Mouse (Mus musculus) megakaryocyte progenitor cell, adult 5-6 weeks (primary cell): ENCODE data around the gene Rnf144a. TPM values are rescaled to one million over a fixed set of nuclear protein-coding genes. Genes with fewer than 3 reads are reported as not detected.

Experiments used
- ATAC-seq: replicated peaks from 2 replicates; pipeline ENCODE4 v1.8.0; 2016; ENCODE audit warnings: mild to moderate bottlenecking, moderate TSS enrichment, inconsistent platforms; ENCODE audit not compliant: poor library complexity
- total RNA-seq, 2 experiments: library from RNA; stranded (forward) in 1 of 2; stranded (reverse) in 1 of 2; fragments of 157-497, 149-512 nt in 1 of 2; fragments of 200-1000 nt in 1 of 2; gene quantifications; 2 replicates each; pipeline versions ENCODE4 v1.2.3 to v1.2.4; 2015 to 2017

The Rnf144a gene
- total RNA-seq, 2 experiments from 2014 or later, result 15.1 to 17.4 TPM

GRCm38 (mm10) chr12:26411841-26412450 is 3.1 kb downstream of the Rnf144a start:
- no peak for ATAC-seq

DNA sequence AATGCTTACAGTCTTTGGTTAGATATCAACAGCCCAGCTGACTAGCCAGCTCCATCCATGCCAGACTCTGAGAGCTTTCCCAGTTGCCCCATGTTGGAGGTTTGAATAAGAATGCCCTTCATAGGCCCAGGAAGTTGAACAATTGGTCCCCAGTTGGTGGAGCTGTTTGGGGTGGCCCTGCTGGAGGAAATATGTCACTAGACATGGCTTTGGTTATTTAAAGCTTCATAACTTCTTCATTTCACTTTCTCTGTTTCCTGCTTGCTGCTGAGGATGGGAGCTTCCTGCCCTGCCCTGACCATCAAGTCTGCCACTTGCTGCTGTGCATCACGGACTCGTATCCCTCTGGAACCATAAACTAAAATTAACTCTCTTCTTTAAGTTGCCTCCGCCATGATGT is 4.6 kb downstream of the Rnf144a start:
- peak; percentile 30 for ATAC-seq

DNA sequence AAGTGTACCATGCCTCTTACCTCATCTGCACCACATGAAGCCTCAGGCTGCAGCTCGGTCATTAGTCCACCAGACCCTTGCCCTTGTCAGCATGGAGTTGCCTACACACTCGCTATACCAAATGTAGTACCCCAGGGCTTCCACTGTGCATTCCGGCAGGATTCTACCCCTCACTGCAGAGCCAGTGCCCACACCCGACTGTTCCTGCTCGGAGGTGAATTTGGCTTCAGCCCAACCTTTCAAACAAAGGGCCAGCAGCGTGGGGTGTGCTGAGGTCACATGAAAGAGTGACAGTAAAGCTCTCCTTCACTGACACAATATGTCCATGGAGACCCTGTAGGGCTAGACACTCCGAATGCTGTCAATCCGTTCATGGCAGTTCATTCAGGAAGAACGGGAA is 6.3 kb downstream of the Rnf144a start:
- ATAC-seq, result no peak

DNA sequence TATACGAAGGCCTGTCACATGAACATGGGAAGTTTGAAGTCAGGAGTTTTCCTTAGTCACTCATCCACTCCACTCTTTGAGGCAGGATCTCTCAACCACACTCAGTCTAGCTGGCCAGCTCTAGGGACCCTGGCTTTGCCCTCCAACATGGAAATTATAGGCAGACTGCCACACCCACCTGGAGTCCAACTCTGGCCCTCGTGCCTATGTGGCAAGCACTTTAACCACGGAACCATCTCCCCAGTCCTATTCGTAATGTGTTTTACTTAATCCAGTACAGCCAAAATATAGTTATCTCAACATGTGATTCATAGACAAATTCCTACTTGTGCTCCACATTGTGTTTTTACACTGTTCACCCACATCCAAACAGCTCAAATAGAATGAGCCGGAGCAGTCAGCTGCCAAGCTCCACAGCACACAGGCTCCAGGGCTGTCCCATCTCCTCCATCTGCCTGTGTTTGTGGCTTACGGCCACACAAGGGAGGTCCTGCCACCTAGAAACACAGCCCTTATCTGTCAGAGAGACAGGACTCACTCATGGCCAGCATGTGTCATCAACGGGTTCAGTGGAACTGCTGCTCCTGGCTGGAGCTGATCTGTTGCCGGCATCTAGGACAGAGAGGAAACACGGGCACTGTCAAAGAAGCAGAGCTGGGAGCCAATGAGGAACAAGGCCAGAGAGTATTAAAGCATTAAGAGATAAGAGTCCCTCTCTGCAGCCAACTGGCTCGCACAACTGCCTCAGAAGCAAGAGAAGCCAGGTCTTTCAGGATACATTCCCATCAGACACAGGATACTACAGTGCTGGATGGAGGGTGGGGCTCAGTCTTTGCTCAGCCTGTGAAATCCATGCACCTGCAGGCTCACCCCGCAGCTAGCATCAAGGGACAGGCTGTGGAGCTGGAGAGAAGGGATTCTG is 10.0 kb downstream of the Rnf144a start:
- ATAC-seq, result peak; percentile 56

DNA sequence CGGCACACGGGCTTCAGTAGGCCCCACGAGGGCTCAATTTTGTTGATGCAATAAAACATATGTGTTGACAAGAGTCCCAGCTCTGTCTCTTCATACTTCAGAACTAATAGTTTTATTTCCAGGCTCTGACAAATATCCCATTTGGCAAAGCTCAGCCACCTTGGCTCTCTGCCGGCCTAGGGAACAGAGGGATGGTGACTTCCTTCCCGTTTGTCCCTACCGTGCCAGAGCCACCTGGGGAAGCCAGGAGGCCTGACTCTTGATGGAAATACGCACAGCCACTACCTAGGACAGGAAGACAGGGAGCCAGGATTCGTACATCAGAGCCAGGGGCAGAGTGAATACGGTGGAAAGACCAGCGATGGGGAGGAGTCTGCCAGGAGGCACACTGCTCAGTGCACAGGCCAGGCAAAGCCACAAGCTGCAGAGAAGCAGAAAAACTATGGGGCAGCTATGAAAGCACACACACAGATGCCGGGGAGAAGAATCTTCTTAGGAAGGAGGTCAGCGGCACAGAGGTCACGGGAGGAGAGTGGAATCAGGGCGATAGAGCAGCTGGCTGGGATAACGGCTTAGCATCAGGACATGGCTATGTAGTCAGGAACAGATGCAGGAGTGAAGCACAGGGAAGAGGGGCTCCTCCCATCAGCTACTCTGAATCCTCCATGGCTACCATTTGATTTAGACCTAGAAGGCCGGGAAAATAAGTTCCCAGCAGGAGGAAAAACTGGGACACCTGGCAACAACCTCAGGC is 11.5 kb downstream of the Rnf144a start:
- no peak for ATAC-seq

DNA sequence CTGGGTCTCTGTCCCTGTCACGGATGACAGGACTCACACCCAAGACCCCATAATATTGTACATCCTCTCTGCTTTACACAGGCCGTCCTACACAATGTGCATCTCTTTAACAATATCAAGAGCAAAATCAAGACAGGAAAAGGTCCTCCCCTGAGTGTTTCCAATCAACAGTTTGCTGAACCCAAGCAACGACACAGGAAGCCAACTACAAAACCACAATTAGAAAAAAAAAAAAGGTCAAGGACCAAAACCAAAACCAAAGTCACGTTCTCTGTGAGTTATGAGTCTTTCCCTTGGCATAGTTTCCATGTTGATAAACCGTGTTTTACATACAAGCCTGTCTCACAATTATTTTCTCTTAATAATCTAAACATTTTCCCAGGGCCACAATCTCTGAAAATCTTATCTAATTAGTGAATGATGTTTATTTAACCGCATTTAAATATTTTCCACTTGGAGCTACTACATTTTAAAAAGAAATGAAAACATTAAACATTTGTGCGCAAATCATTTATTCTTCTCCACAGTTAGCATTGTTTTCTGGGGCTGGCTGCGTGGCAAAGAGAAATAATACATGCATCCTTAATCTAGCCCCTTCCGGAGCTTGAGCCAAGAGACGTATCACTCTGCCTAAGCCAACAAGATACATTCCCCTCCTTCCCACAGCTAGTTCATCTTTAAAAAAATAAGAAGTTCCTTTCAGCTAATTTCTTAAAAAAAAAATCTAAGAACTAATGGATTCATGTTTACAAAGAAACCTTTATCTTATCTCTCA is 13.2 kb downstream of the Rnf144a start:
- ATAC-seq, result peak; percentile 34

DNA sequence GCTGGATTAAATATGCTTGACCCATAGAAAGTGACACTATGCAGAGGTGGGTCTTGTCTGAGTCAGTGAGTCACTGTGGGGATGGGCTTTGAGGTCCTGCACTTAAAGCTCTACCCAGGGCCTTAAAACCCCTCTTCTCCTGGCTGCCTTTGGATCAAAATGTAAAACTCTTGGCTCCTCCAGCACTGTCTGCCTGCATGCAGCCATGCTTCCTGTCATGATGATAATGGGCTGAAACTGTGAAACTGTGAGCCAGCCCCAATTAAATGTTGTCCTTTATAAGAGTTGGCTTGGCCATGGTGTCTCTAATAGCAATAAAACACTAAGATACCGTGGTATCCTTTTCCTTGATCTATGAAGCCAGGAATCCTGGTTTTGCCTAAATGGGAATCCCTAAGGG is 13.8 kb downstream of the Rnf144a start:
- ATAC-seq, result no peak

GRCm38 (mm10) chr12:26400762-26401161 is 14.3 kb downstream of the Rnf144a start:
- ATAC-seq, result no peak

DNA sequence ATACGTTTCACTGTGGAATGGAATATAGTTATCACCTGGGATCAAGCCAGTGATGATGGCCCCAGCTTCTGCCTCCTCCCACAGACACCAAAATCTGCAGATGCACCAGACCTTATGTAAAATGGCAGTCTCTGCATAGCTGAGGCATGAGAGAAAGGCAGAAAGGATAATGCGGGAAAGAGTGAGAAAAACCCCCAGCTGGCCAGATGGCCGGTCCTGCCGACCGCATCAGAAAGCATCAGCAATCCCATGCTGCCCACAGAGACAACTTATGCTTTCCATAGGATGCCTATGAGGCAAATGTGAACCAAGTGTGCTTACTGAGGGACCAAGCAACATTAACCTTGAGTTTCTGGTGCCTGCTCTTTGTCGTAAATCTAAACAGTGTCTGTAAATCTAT is 15.7 kb downstream of the Rnf144a start:
- ATAC-seq, result no peak

DNA sequence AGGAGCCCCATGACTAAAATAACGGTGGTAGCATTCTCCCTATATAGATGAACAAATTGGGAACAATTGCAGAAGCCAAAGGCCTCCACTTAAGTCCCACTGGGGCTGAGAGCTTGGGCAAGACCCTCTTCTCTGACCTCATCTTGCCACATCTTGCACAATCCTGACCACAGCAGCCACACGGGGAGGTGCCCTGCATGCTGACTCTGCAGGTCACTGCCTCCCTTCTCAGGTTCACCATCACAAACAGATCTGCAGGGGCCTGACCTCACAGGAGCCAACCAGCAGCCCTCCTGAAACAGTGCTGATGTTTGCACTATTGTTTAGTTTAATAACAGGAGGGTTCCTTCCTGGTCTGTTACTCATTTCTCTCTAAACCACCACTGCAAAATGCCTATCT is 16.5 kb downstream of the Rnf144a start:
- peak; percentile 93 for ATAC-seq

- ATAC-seq, result no peak
These were observed 20.3 kb downstream of the Rnf144a start for GRCm38 (mm10) chr12:26394485-26395470.

GRCm38 (mm10) chr12:26393291-26393690 is 21.8 kb downstream of the Rnf144a start:
- no peak for ATAC-seq

DNA sequence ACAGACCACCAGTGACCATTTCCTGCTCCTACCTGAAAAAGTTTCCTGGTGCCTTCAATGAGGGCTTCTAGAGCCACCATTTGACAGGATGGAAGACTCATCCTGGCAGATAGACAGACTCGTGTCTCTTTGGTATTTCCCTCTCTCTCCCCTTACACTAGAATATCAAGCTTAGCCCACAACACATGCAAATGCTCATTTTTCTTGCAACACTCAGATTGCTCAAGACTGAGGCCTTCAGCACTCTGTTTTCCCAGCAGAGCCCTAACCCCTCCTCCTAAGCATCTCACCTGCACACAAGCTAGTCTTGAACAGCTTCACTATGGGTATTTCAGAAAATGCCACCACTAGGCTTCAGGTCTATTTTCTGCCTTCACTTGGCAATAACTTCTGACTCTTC is 23.9 kb downstream of the Rnf144a start:
- peak; percentile 85 for ATAC-seq

GRCm38 (mm10) chr12:26387523-26387922 is 27.5 kb downstream of the Rnf144a start:
- no peak for ATAC-seq

GRCm38 (mm10) chr12:26386947-26387346 is 28.1 kb downstream of the Rnf144a start:
- ATAC-seq, result no peak

DNA sequence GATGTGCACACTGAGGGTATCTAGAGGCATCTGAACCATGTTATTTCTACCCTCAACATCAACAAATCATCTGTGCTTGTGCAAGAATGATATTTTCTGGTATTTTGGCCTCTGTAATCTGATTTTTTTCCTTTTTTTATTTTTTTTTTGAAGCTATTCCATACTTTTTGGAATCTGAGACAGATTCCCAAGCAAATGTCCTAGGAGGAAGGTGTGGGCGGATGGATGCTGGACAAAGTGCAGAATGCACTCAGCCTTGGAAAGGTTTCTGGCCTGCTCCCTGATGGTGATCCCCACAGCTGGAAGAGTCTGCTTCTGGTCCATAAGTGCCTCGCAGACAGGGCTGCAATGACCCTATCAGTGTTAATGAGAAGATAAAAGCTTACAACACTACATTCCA is 28.9 kb downstream of the Rnf144a start:
- ATAC-seq, result no peak

- no peak for ATAC-seq
These were observed 29.3 kb downstream of the Rnf144a start for GRCm38 (mm10) chr12:26385735-26386134.

- ATAC-seq, result no peak
These were observed 33.3 kb downstream of the Rnf144a start for GRCm38 (mm10) chr12:26381730-26382129.

DNA sequence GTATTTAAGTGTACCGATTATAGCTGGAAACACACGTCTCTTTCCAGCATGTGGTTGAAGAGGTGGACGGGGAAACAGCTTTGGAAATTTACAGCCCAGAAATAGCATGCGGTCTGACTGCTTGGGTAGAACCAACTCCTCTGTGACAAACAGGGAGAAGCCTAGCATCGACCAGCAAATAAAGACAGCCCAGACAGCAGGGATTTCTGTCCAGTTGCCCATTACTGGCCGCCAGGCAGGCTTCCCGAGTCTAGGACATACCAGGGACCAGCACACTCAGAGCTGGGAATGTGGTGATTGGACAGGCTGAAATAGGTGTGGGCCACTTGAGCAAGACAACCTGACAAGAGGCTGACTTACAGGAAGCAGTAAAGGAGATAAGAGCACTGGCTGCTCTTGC is 35.3 kb downstream of the Rnf144a start:
- no peak for ATAC-seq

- no peak for ATAC-seq
These were observed 37.4 kb downstream of the Rnf144a start for GRCm38 (mm10) chr12:26377691-26378090.
